Mouse (Mus musculus): ENCODE data around the gene Hs1bp3.

- TF ChIP-seq FLI1 (IDR thresholded peaks at IDR 0.05; ENCODE audit: low read length) (no peak), GATA1 (IDR thresholded peaks at IDR 0.05; ENCODE audit: borderline replicate concordance, low read length) (no peak)
These were observed 12.0 kb upstream of the Hs1bp3 start for GRCm38 (mm10) chr12:8301011-8301814.

All from megakaryocyte, embryonic 14.5 days (primary cell).